17 mouse cellular contexts compared by ENCODE assay signal in the genomic region with DNA sequence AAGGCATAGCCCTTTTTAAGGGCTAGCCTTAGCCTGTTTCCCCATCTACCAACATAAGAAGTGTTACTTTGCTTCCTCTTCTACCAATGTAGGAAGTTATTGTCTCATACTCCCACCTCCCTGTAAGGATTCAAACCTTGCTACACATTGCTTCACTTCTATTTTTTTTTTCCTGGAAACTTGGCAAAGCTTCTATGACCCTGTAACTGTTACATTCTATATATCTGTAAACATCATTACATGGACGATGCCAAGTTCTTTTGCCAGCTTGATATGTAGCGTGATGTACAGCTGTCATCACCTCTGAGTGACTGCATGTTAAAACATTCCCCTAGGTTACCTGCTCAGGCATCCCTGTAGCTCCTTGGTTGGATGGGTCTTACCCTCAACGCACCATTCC.
DNase-seq lines count a peak whose midpoint lies in the region; ATAC-seq lines count a peak whose summit lies in the region.
"Had no signal": no experiment of that assay in that cellular context is flagged by ENCODE, and none has a peak within 500 bp of the region (broad histone marks: within the 10 kb centered on the region; RNA-seq: fewer than 3 reads in every experiment).

No protein-coding gene starts in this region.

- DNase-seq in NIH3T3 (ENCODE audit: low read depth): peak; percentile 50
- no peak for DNase-seq in layer of hippocampus, postnatal 14 days (ENCODE audit: low spot score in 2 of 2)
- DNase-seq: adrenal gland, adult 8-10 months; adrenal gland, postnatal 14 days; adrenal gland, postnatal 36 days; cerebellum, adult 11-12 months; cerebellum, adult 2 months; cerebellum, adult 9-10 months; cerebellum, postnatal 10 days; cerebellum, postnatal 25 days; forebrain, postnatal 0 days had no signal

- ATAC-seq in megakaryocyte, adult 5-6 weeks (ENCODE audit: poor library complexity, severe bottlenecking): peak; percentile 32
- ATAC-seq in neutrophil, adult 5-6 weeks (ENCODE audit: extremely low read depth, insufficient number of reproducible peaks, low FRiP score, poor library complexity, severe bottlenecking): peak; percentile 41; the same call in 1 of the 2 replicates
- ATAC-seq in frontal cortex, adult (ENCODE audit: low TSS enrichment): no peak
- ATAC-seq: activated CD4-positive, CD25-positive, alpha-beta regulatory T cell, adult 4 months; forebrain, embryonic 13.5 days; forebrain, embryonic 15.5 days; forebrain, postnatal 0 days had no signal
